Mouse (Mus musculus) liver, embryonic 14.5 days (tissue): Measurements from ENCODE around the gene 2010300C02Rik.

Experiments
- CTCF ChIP-seq: IDR thresholded peaks from 2 replicates; pipeline ENCODE4 v1.5.1; 2016; ENCODE audit warnings: antibody characterized with exemption, low read depth, control low read depth
- EP300 ChIP-seq: IDR thresholded peaks from 2 replicates; pipeline ENCODE4 v1.6.1; 2016; ENCODE audit warnings: antibody characterized with exemption, low read depth

GRCm38 (mm10) chr1:37614836-37615235, 105.0 kb downstream of the 2010300C02Rik start:
- TF ChIP-seq CTCF: no peak
- no peak for TF ChIP-seq EP300
